Mouse (Mus musculus): Measurements from ENCODE around the gene Gm9837.
"Not testable (repeated sequence)": the region's sequence is repeated elsewhere in the genome, so short reads cannot be mapped to it uniquely, and the experiment has no call there.

Gene Gm9837

GRCm38 (mm10) chr11:53456474-53457371, 13.6 kb downstream of the Gm9837 start, which contains the start of the genes Gm10447 and Shroom1:
Gm10447 (minus strand) TSS chr11:53457110.
Shroom1 (plus strand) TSS chr11:53457205.
- peak; percentile 66 for DNase-seq (ENCODE audit: low read depth, low spot score)

GRCm38 (mm10) chr11:53453031-53453430, 17.2 kb downstream of the Gm9837 start:
- DNase-seq (ENCODE audit: low read depth, low spot score), result no peak

- no peak for DNase-seq (ENCODE audit: low read depth, low spot score)
Measured at GRCm38 (mm10) chr11:53452396-53452795, 17.9 kb downstream of the Gm9837 start.

GRCm38 (mm10) chr11:53451361-53451760, 18.9 kb downstream of the Gm9837 start:
- no peak for DNase-seq (ENCODE audit: low read depth, low spot score)

GRCm38 (mm10) chr11:53450070-53450705, 20.1 kb downstream of the Gm9837 start:
- DNase-seq (ENCODE audit: low read depth, low spot score), result no peak

- no peak for DNase-seq (ENCODE audit: low read depth, low spot score)
Measured at GRCm38 (mm10) chr11:53448529-53448928, 21.8 kb downstream of the Gm9837 start.

- no peak for DNase-seq (ENCODE audit: low read depth, low spot score)
Measured at GRCm38 (mm10) chr11:53447996-53448395, 22.3 kb downstream of the Gm9837 start.

- DNase-seq (ENCODE audit: low read depth, low spot score), result no peak
Measured at GRCm38 (mm10) chr11:53446183-53446582, 24.1 kb downstream of the Gm9837 start.

- DNase-seq (ENCODE audit: low read depth, low spot score), result peak; percentile 36
Measured at GRCm38 (mm10) chr11:53445562-53445961, 24.7 kb downstream of the Gm9837 start.

- DNase-seq (ENCODE audit: low read depth, low spot score), result peak; percentile 54
Measured at GRCm38 (mm10) chr11:53443861-53444260, 26.4 kb downstream of the Gm9837 start.

- DNase-seq (ENCODE audit: low read depth, low spot score), result no peak
Measured at GRCm38 (mm10) chr11:53441921-53442320, 28.4 kb downstream of the Gm9837 start.

- DNase-seq (ENCODE audit: low read depth, low spot score), result no peak
Measured at GRCm38 (mm10) chr11:53436338-53436737, 33.9 kb downstream of the Gm9837 start.

GRCm38 (mm10) chr11:53435504-53435903, 34.8 kb downstream of the Gm9837 start:
- DNase-seq (ENCODE audit: low read depth, low spot score), result peak; percentile 54

GRCm38 (mm10) chr11:53433057-53433456, 37.2 kb downstream of the Gm9837 start:
- no peak for DNase-seq (ENCODE audit: low read depth, low spot score)

GRCm38 (mm10) chr11:53431347-53432056, 38.8 kb downstream of the Gm9837 start:
- no peak for DNase-seq (ENCODE audit: low read depth, low spot score)

- DNase-seq (ENCODE audit: low read depth, low spot score), result peak; percentile 100
Measured at GRCm38 (mm10) chr11:53430670-53431346, 39.5 kb downstream of the Gm9837 start, which contains the start of the genes Uqcrq and Gdf9. Uqcrq (minus strand) TSS chr11:53430831. Gdf9 (plus strand) TSS chr11:53431023.

GRCm38 (mm10) chr11:53430300-53430669, 40.0 kb downstream of the Gm9837 start:
- DNase-seq (ENCODE audit: low read depth, low spot score), result no peak

GRCm38 (mm10) chr11:53429182-53429581, 41.1 kb downstream of the Gm9837 start:
- DNase-seq (ENCODE audit: low read depth, low spot score), result no peak

- DNase-seq (ENCODE audit: low read depth, low spot score), result no peak
Measured at GRCm38 (mm10) chr11:53428716-53429057, 41.6 kb downstream of the Gm9837 start.

- DNase-seq (ENCODE audit: low read depth, low spot score), result no peak
Measured at GRCm38 (mm10) chr11:53427993-53428715, 42.1 kb downstream of the Gm9837 start.

GRCm38 (mm10) chr11:53426914-53427313, 43.4 kb downstream of the Gm9837 start:
- not testable (repeated sequence) for DNase-seq (ENCODE audit: low read depth, low spot score)

Data from R1 (cell line).